Mouse (Mus musculus) left cerebral cortex, adult 8-10 months (tissue): ENCODE results near the gene Renbp. TPM values are rescaled to one million over a fixed set of nuclear protein-coding genes. Genes with fewer than 3 reads are reported as not detected.
A peak's percentile ranks its signal among the peaks of the same experiment; 100 is the strongest.

Source experiments
- DNase-seq, 2 experiments: peaks; one replicate each; pipeline ENCODE4 v3.0.0; 2022; ENCODE audit warnings: low spot score in 2 of 2
- total RNA-seq, 4 experiments: library from RNA; stranded (reverse); gene quantifications; 2 replicates each; pipeline ENCODE4 v1.2.4; 2022

Gene Renbp
- total RNA-seq = 10 to 100 TPM in 1 of 4 experiments, 1 to 10 TPM in 3; 5.3 to 15.8 (median 7.5) TPM

- DNase-seq = no peak
These were observed at the start of gene Renbp for GRCm38 (mm10) chrX:73930402-73931062. Renbp (minus strand) TSS chrX:73930850.

GRCm38 (mm10) chrX:73977783-73978182 is 47.1 kb upstream of the Renbp start:
- no peak for DNase-seq

- DNase-seq = no peak
These were observed 45.6 kb upstream of the Renbp start for GRCm38 (mm10) chrX:73976283-73976682.

- no peak for DNase-seq
These were observed 42.1 kb upstream of the Renbp start for GRCm38 (mm10) chrX:73972774-73973173.

- no peak for DNase-seq
These were observed 40.1 kb upstream of the Renbp start for GRCm38 (mm10) chrX:73970781-73971180.

GRCm38 (mm10) chrX:73969729-73970128 is 39.1 kb upstream of the Renbp start:
- no peak for DNase-seq

GRCm38 (mm10) chrX:73969167-73969566 is 38.5 kb upstream of the Renbp start:
- no peak for DNase-seq

GRCm38 (mm10) chrX:73967177-73968075 is 36.8 kb upstream of the Renbp start:
- DNase-seq = peak; percentile 81 to 90

GRCm38 (mm10) chrX:73966248-73967176 is 35.9 kb upstream of the Renbp start, which contains the start of gene Hcfc1:
Hcfc1 (minus strand) TSS chrX:73966357.
- peak; percentile 78 to 88 for DNase-seq

GRCm38 (mm10) chrX:73965307-73965706 is 34.7 kb upstream of the Renbp start:
- peak; percentile 46 to 77 for DNase-seq

GRCm38 (mm10) chrX:73964363-73964762 is 33.7 kb upstream of the Renbp start:
- DNase-seq = no peak

GRCm38 (mm10) chrX:73954988-73955387 is 24.3 kb upstream of the Renbp start:
- DNase-seq = no peak

- DNase-seq = no peak
These were observed 22.0 kb upstream of the Renbp start for GRCm38 (mm10) chrX:73952603-73953002.

GRCm38 (mm10) chrX:73949341-73949740 is 18.7 kb upstream of the Renbp start:
- no peak for DNase-seq

- peak in 1 of 2 experiments; percentile 18 for DNase-seq
These were observed 18.0 kb upstream of the Renbp start for GRCm38 (mm10) chrX:73948647-73949046.

GRCm38 (mm10) chrX:73946896-73947295 is 16.2 kb upstream of the Renbp start:
- no peak for DNase-seq

- no peak for DNase-seq
These were observed 11.6 kb upstream of the Renbp start for GRCm38 (mm10) chrX:73942294-73942693.

- DNase-seq = no peak
These were observed 11.2 kb upstream of the Renbp start for GRCm38 (mm10) chrX:73941860-73942259.

- DNase-seq = no peak
These were observed 1.2 kb upstream of the Renbp start for GRCm38 (mm10) chrX:73931871-73932270.

- DNase-seq = no peak
These were observed 8.1 kb downstream of the Renbp start for GRCm38 (mm10) chrX:73922550-73922882.

- peak; percentile 64 to 85 for DNase-seq
These were observed 8.7 kb downstream of the Renbp start, which contains the start of the genes Arhgap4 and Naa10 for GRCm38 (mm10) chrX:73921823-73922549. Arhgap4 (minus strand) TSS chrX:73921870. Naa10 (minus strand) TSS chrX:73921944.
